Mouse (Mus musculus): ENCODE measurements around the gene Nudt22. TPM values are rescaled to one million over a fixed set of nuclear protein-coding genes. Genes with fewer than 3 reads are reported as not detected.
A peak's percentile ranks its signal among the peaks of the same experiment; 100 is the strongest.

The Nudt22 gene
- total and polyA plus RNA-seq, 2 experiments = 14.4 to 30.9 TPM

DNA sequence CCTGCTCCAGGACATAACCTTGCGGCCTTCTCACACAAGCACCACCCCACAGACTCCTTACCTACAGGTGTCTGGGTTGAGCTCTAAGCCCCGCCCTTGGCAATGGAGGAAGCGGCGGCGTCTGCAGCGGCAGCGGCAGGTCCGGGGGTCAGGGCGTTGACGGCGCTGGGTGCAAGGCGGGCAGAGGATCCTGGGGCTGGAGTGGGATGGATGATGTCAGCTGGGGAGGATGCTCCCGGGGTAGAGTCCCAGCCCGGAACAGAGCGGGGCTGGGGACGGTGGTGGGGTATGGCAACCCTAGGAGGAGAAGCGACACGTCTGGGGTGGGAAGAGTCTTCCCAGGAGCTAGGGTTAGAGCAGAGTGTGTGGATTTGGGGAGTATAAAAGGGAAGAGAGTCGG is 10.6 kb downstream of the Nudt22 start:
- H3K79me2 ChIP-seq (ENCODE audit: control insufficient read depth, insufficient read depth, low read length) = no peaks in the 10 kb centered on the region
- H3K36me3 ChIP-seq (ENCODE audit: control insufficient read depth, insufficient read depth, low read length) = no peaks in the 10 kb centered on the region
- TF ChIP-seq POLR2A (IDR thresholded peaks at IDR 0.05; ENCODE audit: extremely low read depth, insufficient read depth, low read length) (no peak), CTCF (IDR thresholded peaks at IDR 0.05; ENCODE audit: low read depth, low read length) (no peak)
- 94% methylated on average over 19 of the region's 19 CpGs for WGBS
- no peaks in the 10 kb centered on the region for H3K27me3 ChIP-seq (ENCODE audit: control insufficient read depth, insufficient read depth, low read length)
- no peak overlapping the region for H3K9ac ChIP-seq (ENCODE audit: low read depth, low read length)
- no peak overlapping the region for H3K4me3 ChIP-seq (ENCODE audit: insufficient read depth, low read depth, low read length)
- no peak for DNase-seq (ENCODE audit: extremely low read depth, low read depth, low spot score)
- peaks cover 7% of the 10 kb centered on the region for H3K4me1 ChIP-seq (ENCODE audit: control insufficient read depth, insufficient read depth, low read length)
- no peak overlapping the region for H3K27ac ChIP-seq (replicated peaks; ENCODE audit: insufficient read depth, low read depth, low read length)

DNA sequence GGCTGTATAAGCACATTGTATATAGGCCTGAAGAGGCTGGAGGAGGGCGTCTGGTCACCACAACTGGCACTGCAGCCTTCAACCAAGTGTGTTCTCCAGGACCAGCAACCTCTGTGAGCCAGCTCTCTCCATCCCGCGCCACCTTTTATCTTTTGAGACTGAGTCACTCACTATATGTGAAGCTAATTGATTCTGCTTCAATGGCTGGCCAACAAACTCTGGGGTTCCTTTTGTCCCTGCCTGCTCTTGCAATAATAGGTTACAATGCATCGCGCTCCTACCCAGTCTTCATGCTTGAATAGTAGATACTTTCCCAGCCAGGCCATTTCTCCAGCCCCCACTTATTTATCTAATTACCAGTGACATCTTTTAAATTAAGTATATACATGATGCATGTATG is 12.3 kb downstream of the Nudt22 start:
- Histone ChIP-seq H3K27ac (replicated peaks; ENCODE audit: insufficient read depth, low read depth, low read length) (no peak overlapping the region), H3K9ac (ENCODE audit: low read depth, low read length) (no peak overlapping the region), H3K4me3 (ENCODE audit: insufficient read depth, low read depth, low read length) (no peak overlapping the region), H3K27me3 (ENCODE audit: control insufficient read depth, insufficient read depth, low read length) (no peaks in the 10 kb centered on the region), H3K79me2 (ENCODE audit: control insufficient read depth, insufficient read depth, low read length) (no peaks in the 10 kb centered on the region), H3K36me3 (ENCODE audit: control insufficient read depth, insufficient read depth, low read length) (no peaks in the 10 kb centered on the region), H3K4me1 (ENCODE audit: control insufficient read depth, insufficient read depth, low read length) (peaks cover 14% of the 10 kb centered on the region)
- WGBS = 97% methylated on average over 5 of the region's 5 CpGs
- no peak for DNase-seq (ENCODE audit: extremely low read depth, low read depth, low spot score)
- no peak for TF ChIP-seq CTCF (IDR thresholded peaks at IDR 0.05; ENCODE audit: low read depth, low read length)
- TF ChIP-seq POLR2A (IDR thresholded peaks at IDR 0.05; ENCODE audit: extremely low read depth, insufficient read depth, low read length) = no peak

DNA sequence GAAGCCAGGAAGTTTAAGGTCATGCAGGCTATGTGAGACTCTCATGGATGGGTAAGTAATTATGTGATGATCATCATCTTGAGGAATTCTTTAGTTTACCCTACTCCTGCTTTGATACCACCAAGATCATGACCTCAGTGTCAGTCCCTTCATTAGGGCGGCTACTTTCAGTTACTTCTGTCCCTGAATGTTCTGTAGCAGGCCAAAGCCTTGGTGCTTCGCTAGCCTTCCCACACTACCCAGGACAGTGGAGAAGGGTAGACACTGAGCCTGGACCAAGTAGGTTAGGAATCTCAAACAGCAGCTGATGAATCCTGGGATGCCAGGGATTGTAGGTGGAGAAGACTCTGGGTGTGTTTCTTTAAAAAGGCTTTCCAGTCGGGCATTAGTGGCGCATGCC is 14.5 kb downstream of the Nudt22 start:
- H3K36me3 ChIP-seq (ENCODE audit: control insufficient read depth, insufficient read depth, low read length) = peaks cover 3% of the 10 kb centered on the region; the same call in 1 of the 2 replicates
- peaks cover 19% of the 10 kb centered on the region for H3K4me1 ChIP-seq (ENCODE audit: control insufficient read depth, insufficient read depth, low read length)
- H3K79me2 ChIP-seq (ENCODE audit: control insufficient read depth, insufficient read depth, low read length) = peaks cover 4% of the 10 kb centered on the region; the same call in 1 of the 2 replicates
- WGBS = 73% methylated on average over 4 of the region's 4 CpGs
- H3K9ac ChIP-seq (ENCODE audit: low read depth, low read length) = no peak overlapping the region
- H3K4me3 ChIP-seq (ENCODE audit: insufficient read depth, low read depth, low read length) = no peak overlapping the region
- TF ChIP-seq CTCF (IDR thresholded peaks at IDR 0.05; ENCODE audit: low read depth, low read length) (no peak), POLR2A (IDR thresholded peaks at IDR 0.05; ENCODE audit: extremely low read depth, insufficient read depth, low read length) (no peak)
- no peak for DNase-seq (ENCODE audit: extremely low read depth, low read depth, low spot score)
- no peaks in the 10 kb centered on the region for H3K27me3 ChIP-seq (ENCODE audit: control insufficient read depth, insufficient read depth, low read length)
- H3K27ac ChIP-seq (replicated peaks; ENCODE audit: insufficient read depth, low read depth, low read length) = no peak overlapping the region

DNA sequence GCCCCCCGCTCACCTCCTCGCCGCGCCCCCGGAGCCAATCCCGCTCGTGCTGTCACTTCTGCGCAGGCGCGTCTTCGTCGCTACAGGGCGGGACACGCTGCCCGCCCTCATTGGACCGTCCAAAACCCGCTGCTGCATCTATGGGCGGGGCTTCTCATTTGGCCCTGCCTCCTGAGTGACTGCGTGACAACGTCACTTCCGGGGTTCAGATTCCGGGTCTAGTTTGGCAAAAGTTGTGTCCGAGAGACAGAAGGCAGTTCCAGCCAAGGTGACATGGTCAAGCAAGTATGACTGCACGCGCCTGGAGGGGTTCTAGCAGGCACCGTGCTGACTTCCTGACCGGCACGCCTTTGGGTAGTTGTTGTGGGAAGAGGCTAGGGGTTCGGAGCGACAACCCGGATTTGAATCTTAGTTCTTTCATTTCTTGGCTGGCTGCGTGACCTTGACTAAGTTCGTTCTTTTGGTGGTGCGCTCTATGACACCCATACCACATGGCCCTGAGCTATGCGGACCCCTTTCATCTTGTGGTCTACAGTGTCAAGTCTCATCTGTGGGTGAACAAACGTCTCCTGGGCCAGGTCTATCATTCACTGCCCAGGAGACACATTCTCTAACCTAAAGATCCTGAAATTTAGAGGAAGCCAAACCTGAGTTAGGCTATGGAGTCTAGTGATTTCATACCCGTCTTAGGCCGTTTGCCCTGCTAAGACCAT is 15.4 kb downstream of the Nudt22 start, which contains the start of gene Fkbp2:
Gene Fkbp2, minus strand, starts transcription at position 121 of the 713 bp plus-strand sequence.
- Histone ChIP-seq H3K27me3 (ENCODE audit: control insufficient read depth, insufficient read depth, low read length) (no peaks in the 10 kb centered on the region), H3K9ac (ENCODE audit: low read depth, low read length) (peak within 1 kb of the TSS; percentile 91), H3K79me2 (ENCODE audit: control insufficient read depth, insufficient read depth, low read length) (peaks cover 8% of the 10 kb centered on the region; the same call in 1 of the 2 replicates), H3K36me3 (ENCODE audit: control insufficient read depth, insufficient read depth, low read length) (peaks cover 3% of the 10 kb centered on the region; the same call in 1 of the 2 replicates), H3K27ac (replicated peaks; ENCODE audit: insufficient read depth, low read depth, low read length) (peak within 1 kb of the TSS; percentile 94), H3K4me1 (ENCODE audit: control insufficient read depth, insufficient read depth, low read length) (peaks cover 22% of the 10 kb centered on the region), H3K4me3 (ENCODE audit: insufficient read depth, low read depth, low read length) (peak within 1 kb of the TSS; percentile 70)
- TF ChIP-seq POLR2A (IDR thresholded peaks at IDR 0.05; ENCODE audit: extremely low read depth, insufficient read depth, low read length) (peak; percentile 95), CTCF (IDR thresholded peaks at IDR 0.05; ENCODE audit: low read depth, low read length) (no peak)
- DNase-seq (ENCODE audit: extremely low read depth, low read depth, low spot score) = peak; percentile 93
- WGBS = 1% methylated on average over 38 of the region's 38 CpGs

DNA sequence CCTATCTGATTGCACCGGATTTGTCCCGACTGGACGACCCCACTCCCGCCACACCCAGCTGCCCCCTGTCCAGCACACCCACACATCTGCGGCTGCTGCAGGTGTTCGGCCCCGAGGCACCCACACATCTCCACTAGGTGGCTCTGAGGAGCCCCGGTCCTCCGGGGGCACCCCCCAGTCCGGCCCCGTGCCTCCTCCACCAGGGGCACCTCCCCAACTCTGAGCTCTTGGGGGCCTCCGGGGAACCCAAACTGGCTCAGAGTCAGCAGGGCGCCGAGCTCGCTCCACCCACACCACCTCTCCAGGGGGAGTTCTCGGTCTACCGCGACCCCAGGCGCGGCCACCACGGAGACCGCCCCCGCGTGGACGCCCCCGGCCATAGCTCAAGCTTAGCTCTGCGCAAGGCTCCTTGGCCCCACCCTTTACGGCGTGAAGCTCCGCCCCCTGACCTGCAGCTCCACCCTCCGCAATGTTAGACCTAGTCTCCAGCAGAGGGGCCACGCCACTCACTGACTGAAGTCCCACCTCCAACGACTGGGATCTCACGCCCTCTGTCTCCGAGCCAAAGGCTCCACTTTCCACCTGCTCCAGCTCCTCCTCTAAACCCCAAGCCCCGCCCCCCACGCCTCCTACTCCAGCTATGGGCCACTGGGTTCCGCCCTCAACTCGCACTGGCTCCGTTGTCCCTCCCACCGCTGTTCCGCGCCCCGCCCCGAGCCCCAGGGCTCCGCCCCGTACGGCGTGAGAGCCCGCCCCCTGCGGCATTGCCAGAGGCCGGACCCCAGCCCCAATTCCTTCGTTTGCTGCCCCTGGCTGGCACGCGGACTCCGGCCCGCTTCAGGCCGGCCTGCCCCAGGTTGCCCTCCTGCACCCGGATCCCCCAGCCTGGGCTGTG is 16.2 kb downstream of the Nudt22 start:
- H3K4me3 ChIP-seq (ENCODE audit: insufficient read depth, low read depth, low read length) = peak overlapping the region; percentile 70
- H3K9ac ChIP-seq (ENCODE audit: low read depth, low read length) = peak overlapping the region; percentile 83
- DNase-seq (ENCODE audit: extremely low read depth, low read depth, low spot score) = peak; percentile 98
- H3K36me3 ChIP-seq (ENCODE audit: control insufficient read depth, insufficient read depth, low read length) = peaks cover 3% of the 10 kb centered on the region; the same call in 1 of the 2 replicates
- TF ChIP-seq CTCF (IDR thresholded peaks at IDR 0.05; ENCODE audit: low read depth, low read length) (peak; percentile 74), POLR2A (IDR thresholded peaks at IDR 0.05; ENCODE audit: extremely low read depth, insufficient read depth, low read length) (no peak)
- peaks cover 8% of the 10 kb centered on the region; the same call in 1 of the 2 replicates for H3K79me2 ChIP-seq (ENCODE audit: control insufficient read depth, insufficient read depth, low read length)
- 1% methylated on average over 58 of the region's 59 CpGs for WGBS
- H3K4me1 ChIP-seq (ENCODE audit: control insufficient read depth, insufficient read depth, low read length) = peaks cover 22% of the 10 kb centered on the region
- H3K27me3 ChIP-seq (ENCODE audit: control insufficient read depth, insufficient read depth, low read length) = no peaks in the 10 kb centered on the region
- peak overlapping the region; percentile 85 for H3K27ac ChIP-seq (replicated peaks; ENCODE audit: insufficient read depth, low read depth, low read length)

Measured in liver, adult 2 months (tissue).